Mouse (Mus musculus): ENCODE measurements around the gene Pde10a. TPM values are rescaled to one million over a fixed set of nuclear protein-coding genes. Genes with fewer than 3 reads are reported as not detected.

Gene Pde10a
- total and polyA plus RNA-seq, 3 experiments: 1.4 to 2.2 (median 1.9) TPM

DNA sequence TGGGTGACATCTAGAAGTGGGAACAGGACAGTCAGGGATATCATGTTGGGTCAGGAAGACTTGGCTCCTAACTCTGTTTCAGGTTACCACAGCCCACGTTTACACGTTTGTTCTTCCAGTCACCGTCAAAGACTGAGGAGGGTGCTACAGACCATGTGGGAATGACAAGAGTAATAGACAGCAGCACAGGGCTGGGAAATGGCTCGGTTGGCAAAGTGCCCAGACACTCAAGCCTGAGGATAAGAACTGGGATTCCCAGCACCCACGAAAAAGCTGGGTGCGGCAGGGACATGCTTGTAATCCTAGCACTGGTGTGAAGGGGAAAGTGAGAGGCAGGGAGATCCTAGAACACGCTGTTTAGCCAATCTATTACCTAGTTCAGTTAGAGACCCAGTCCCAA lies 322.4 kb downstream of the Pde10a start:
- no peaks in the 10 kb centered on the region for H3K36me3 ChIP-seq (ENCODE audit: control insufficient read depth, insufficient read depth, low read length)
- intact Hi-C loops (cut with DNase I): no loop called here

DNA sequence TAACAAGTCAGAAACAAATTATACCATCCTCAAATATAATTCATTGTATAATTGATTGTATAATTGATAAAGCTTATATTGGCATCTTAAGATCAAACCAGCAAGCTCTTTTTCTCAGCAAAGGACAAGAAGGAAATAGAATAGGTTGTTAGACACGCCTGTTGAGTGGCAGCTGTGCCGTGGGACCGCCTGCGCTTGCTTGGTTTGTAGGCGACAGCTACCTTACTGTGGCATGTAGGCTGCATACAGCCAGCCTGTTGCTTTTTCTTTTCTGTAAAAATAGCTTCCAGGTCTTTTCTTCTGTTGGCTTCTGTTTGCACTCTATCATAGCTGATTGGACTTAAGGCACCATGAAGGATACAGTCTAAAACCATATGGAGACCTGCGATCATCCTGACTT lies 326.7 kb downstream of the Pde10a start:
- Histone ChIP-seq H3K4me1 (ENCODE audit: control insufficient read depth, insufficient read depth, low read length) (peaks cover 2% of the 10 kb centered on the region), H3K79me2 (replicated peaks; ENCODE audit: control insufficient read depth, insufficient read depth, low read length) (no peaks in the 10 kb centered on the region), H3K9ac (ENCODE audit: low read depth, low read length) (no peak overlapping the region), H3K4me3 (no peak overlapping the region), H3K27me3 (ENCODE audit: control insufficient read depth, insufficient read depth, low read length) (no peaks in the 10 kb centered on the region), H3K27ac (no peak overlapping the region), H3K36me3 (ENCODE audit: control insufficient read depth, insufficient read depth, low read length) (no peaks in the 10 kb centered on the region; the same call in 1 of the 2 replicates)
- TF ChIP-seq EP300 (IDR thresholded peaks at IDR 0.05; ENCODE audit: insufficient read depth, low read depth, low read length): no peak
- TF ChIP-seq CTCF (IDR thresholded peaks at IDR 0.05): no peak
- no peak for TF ChIP-seq POLR2A (IDR thresholded peaks at IDR 0.05; ENCODE audit: insufficient read depth, low read depth, low read length)
- 92% methylated on average over 6 of the region's 6 CpGs for WGBS
- DNase-seq: no peak
- intact Hi-C loops (cut with DNase I): no loop called here

More for the DNA sequence above, 322.4 kb downstream of the Pde10a start:
- 31% methylated on average over 7 of the region's 7 CpGs for WGBS
- Histone ChIP-seq H3K79me2 (replicated peaks; ENCODE audit: control insufficient read depth, insufficient read depth, low read length) (no peaks in the 10 kb centered on the region), H3K9ac (ENCODE audit: low read depth, low read length) (no peak overlapping the region), H3K4me3 (no peak overlapping the region), H3K4me1 (ENCODE audit: control insufficient read depth, insufficient read depth, low read length) (peaks cover 4% of the 10 kb centered on the region), H3K27me3 (ENCODE audit: control insufficient read depth, insufficient read depth, low read length) (no peaks in the 10 kb centered on the region), H3K27ac (no peak overlapping the region)
- no peak for DNase-seq
- TF ChIP-seq POLR2A (IDR thresholded peaks at IDR 0.05; ENCODE audit: insufficient read depth, low read depth, low read length) (no peak), CTCF (IDR thresholded peaks at IDR 0.05) (peak; percentile 21; the same call in 1 of the 2 replicates), EP300 (IDR thresholded peaks at IDR 0.05; ENCODE audit: insufficient read depth, low read depth, low read length) (no peak)

DNA sequence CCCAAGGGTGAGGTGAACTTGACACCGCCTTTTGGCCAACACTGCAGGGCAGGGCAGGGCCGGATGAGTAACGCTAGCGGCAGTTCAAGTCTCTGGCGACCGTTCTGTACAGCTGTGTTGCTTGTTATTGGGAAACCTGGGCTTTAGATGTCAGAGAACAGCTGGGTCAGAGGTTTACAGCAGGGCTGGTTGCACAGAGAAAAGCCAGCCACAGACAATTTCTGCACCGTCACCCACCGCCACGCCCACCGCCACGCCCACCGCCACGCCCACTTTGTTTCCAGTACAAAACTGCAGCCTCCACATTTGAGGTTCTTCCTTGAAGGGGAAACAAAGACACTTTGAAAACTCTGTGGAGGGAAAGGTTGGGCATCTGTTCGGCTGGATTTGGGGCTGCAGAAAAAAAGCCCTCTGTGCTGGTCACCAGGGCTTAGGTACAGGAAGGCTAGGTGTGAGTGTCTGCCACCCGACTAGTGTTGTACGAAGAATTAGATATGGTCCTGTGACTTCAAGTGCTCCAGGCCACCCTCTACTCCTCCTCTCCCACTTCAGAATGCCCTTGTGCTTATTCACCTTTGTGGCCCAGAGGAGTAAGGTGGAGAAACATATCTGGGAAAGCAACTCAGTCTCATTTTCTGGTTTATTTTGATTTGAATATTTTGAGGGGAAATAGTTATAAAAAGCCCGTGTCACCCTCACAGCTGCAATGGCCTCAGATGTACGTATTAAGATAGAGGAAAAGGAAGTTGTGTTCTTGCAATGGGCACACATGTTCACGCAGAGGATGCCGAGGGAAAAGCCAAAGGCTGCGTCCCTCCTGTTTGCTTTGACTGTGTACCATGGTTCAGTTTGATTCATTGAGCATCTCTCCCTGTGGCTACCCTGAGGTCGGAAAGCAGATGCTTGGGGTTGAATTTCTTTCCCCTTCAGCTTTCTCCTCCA lies 331.5 kb downstream of the Pde10a start:
- DNase-seq: peak; percentile 81 to 84
- Histone ChIP-seq H3K4me3 (no peak overlapping the region), H3K79me2 (replicated peaks; ENCODE audit: control insufficient read depth, insufficient read depth, low read length) (no peaks in the 10 kb centered on the region), H3K27ac (no peak overlapping the region; the same call in 1 of the 2 replicates), H3K4me1 (ENCODE audit: control insufficient read depth, insufficient read depth, low read length) (peaks cover 9% of the 10 kb centered on the region), H3K36me3 (ENCODE audit: control insufficient read depth, insufficient read depth, low read length) (no peaks in the 10 kb centered on the region; the same call in 1 of the 2 replicates), H3K27me3 (ENCODE audit: control insufficient read depth, insufficient read depth, low read length) (no peaks in the 10 kb centered on the region), H3K9ac (ENCODE audit: low read depth, low read length) (no peak overlapping the region)
- TF ChIP-seq EP300 (IDR thresholded peaks at IDR 0.05; ENCODE audit: insufficient read depth, low read depth, low read length) (peak; percentile 55; the same call in 1 of the 2 replicates), POLR2A (IDR thresholded peaks at IDR 0.05; ENCODE audit: insufficient read depth, low read depth, low read length) (no peak), CTCF (IDR thresholded peaks at IDR 0.05) (no peak)
- intact Hi-C loops (cut with DNase I): loop anchor here (5.0 kb wide), 2 partner anchors 49 to 81 kb away; no protein-coding TSS in a partner anchor
- 28% methylated on average over 22 of the region's 22 CpGs for WGBS

- Histone ChIP-seq H3K4me1 (ENCODE audit: control insufficient read depth, insufficient read depth, low read length) (peaks cover 9% of the 10 kb centered on the region), H3K9ac (ENCODE audit: low read depth, low read length) (no peak overlapping the region), H3K79me2 (replicated peaks; ENCODE audit: control insufficient read depth, insufficient read depth, low read length) (no peaks in the 10 kb centered on the region), H3K4me3 (peak overlapping the region; percentile 34), H3K27ac (peak overlapping the region; percentile 45), H3K36me3 (ENCODE audit: control insufficient read depth, insufficient read depth, low read length) (no peaks in the 10 kb centered on the region; the same call in 1 of the 2 replicates), H3K27me3 (ENCODE audit: control insufficient read depth, insufficient read depth, low read length) (no peaks in the 10 kb centered on the region)
- peak in 1 of 2 experiments; percentile 23 for DNase-seq
- WGBS: 66% methylated on average over 23 of the region's 23 CpGs
- intact Hi-C loops (cut with DNase I): loop anchor here (5.0 kb wide), 2 partner anchors 52 to 78 kb away; no protein-coding TSS in a partner anchor
- TF ChIP-seq CTCF (IDR thresholded peaks at IDR 0.05) (no peak), POLR2A (IDR thresholded peaks at IDR 0.05; ENCODE audit: insufficient read depth, low read depth, low read length) (no peak), EP300 (IDR thresholded peaks at IDR 0.05; ENCODE audit: insufficient read depth, low read depth, low read length) (no peak)
These were observed 333.7 kb downstream of the Pde10a start for GRCm38 (mm10) chr17:8858636-8859421.

DNA sequence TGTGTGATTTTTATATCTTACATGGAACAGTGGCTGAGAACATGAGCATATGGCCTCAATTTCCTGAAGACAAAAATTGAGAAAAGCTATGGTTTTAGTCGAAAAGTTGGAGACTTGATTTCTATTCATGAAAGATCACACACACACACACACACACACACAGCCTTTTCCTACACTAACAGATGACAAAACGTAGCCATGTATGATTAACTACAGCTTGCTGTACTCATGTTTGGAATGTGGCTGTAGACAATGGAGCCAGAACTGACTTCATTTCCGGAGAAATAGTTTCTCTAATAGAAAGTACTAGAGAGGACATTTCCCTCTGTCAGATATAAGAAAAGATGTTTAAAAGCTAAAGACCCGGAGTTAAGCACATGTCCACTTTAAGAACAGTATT lies 334.3 kb downstream of the Pde10a start:
- TF ChIP-seq EP300 (IDR thresholded peaks at IDR 0.05; ENCODE audit: insufficient read depth, low read depth, low read length) (no peak), POLR2A (IDR thresholded peaks at IDR 0.05; ENCODE audit: insufficient read depth, low read depth, low read length) (no peak), CTCF (IDR thresholded peaks at IDR 0.05) (no peak)
- Histone ChIP-seq H3K79me2 (replicated peaks; ENCODE audit: control insufficient read depth, insufficient read depth, low read length) (no peaks in the 10 kb centered on the region), H3K4me1 (ENCODE audit: control insufficient read depth, insufficient read depth, low read length) (peaks cover 9% of the 10 kb centered on the region), H3K9ac (ENCODE audit: low read depth, low read length) (no peak overlapping the region), H3K4me3 (peak overlapping the region; percentile 34), H3K27ac (peak overlapping the region; percentile 45), H3K27me3 (ENCODE audit: control insufficient read depth, insufficient read depth, low read length) (no peaks in the 10 kb centered on the region), H3K36me3 (ENCODE audit: control insufficient read depth, insufficient read depth, low read length) (no peaks in the 10 kb centered on the region; the same call in 1 of the 2 replicates)
- WGBS: 26% methylated on average over 4 of the region's 4 CpGs
- DNase-seq: no peak
- intact Hi-C loops (cut with DNase I): loop anchor here (5.0 kb wide), 2 partner anchors 52 to 78 kb away; no protein-coding TSS in a partner anchor
